Mouse (Mus musculus) CH12.LX (cell line): ENCODE measurements around the gene Blvra.

Experiments
- CTCF ChIP-seq, 2 experiments: IDR thresholded peaks in 1 of 2; conservative IDR thresholded peaks in 1 of 2; 2 replicates each; pipeline ENCODE4 v1.5.1; 2011 to 2012; ENCODE audit warnings: low read depth in 2 of 2, low read length in 2 of 2, improper control_type of control experiment in 1 of 2, inconsistent platforms in 1 of 2, mild to moderate bottlenecking in 1 of 2, moderate library complexity in 1 of 2
- JUND ChIP-seq: conservative IDR thresholded peaks from 2 replicates; pipeline ENCODE4 v1.6.1; 2011; ENCODE audit warnings: low read depth, low read length, improper control_type of control experiment
- MAX ChIP-seq: IDR thresholded peaks from 2 replicates; pipeline ENCODE4 v1.6.1; 2011; ENCODE audit warnings: low read length, improper control_type of control experiment
- NELFE ChIP-seq: IDR thresholded peaks from 2 replicates; pipeline ENCODE4 v1.6.1; 2011; ENCODE audit warnings: low read depth, low read length, improper control_type of control experiment
- POLR2AphosphoS2 ChIP-seq: IDR thresholded peaks from 2 replicates; pipeline ENCODE4 v1.6.1; 2011; ENCODE audit warnings: low read depth, low read length, improper control_type of control experiment
- SIN3A ChIP-seq: IDR thresholded peaks from 2 replicates; pipeline ENCODE4 v1.6.1; 2012; ENCODE audit warnings: low read length, improper control_type of control experiment, inconsistent platforms

DNA sequence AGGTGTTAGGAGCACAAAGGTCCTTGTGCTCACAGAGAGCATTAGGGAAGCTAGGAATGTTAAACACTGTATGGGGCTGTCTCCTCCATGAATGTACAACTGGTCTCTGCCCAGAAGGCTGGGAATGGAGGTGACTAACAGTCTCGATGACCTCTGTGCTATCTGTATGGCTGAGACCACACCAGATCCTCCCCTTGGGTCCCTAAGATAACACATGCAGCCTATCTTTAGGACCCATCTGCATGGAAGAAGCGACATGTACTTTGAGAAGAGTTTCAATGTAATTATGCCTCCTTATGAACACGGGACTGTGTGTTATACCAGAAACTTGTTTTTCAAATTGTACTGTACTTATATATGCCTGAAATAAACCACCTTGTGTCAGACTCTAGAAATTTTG, 75.2 kb downstream of the Blvra start:
- TF ChIP-seq JUND: no peak
- no peak for TF ChIP-seq CTCF (conservative IDR thresholded peaks at IDR 0.05 in 1 of 2, IDR thresholded peaks at IDR 0.05 in 1 of 2; ENCODE audit: low read depth in 2 of 2, low read length in 2 of 2)
- no peak for TF ChIP-seq MAX
- no peak for TF ChIP-seq POLR2AphosphoS2
- TF ChIP-seq SIN3A: no peak
- no peak for TF ChIP-seq NELFE
